Mouse (Mus musculus) stomach, postnatal 0 days (tissue): ENCODE data around the gene Magi2.

Experiments used
- CTCF ChIP-seq: IDR thresholded peaks from 2 replicates; pipeline ENCODE4 v1.5.1; 2016; ENCODE audit warnings: antibody characterized with exemption, low read depth, mild to moderate bottlenecking, moderate library complexity
- EP300 ChIP-seq: optimal IDR thresholded peaks from 2 replicates; pipeline ENCODE3; 2016; ENCODE audit warnings: antibody characterized with exemption

DNA sequence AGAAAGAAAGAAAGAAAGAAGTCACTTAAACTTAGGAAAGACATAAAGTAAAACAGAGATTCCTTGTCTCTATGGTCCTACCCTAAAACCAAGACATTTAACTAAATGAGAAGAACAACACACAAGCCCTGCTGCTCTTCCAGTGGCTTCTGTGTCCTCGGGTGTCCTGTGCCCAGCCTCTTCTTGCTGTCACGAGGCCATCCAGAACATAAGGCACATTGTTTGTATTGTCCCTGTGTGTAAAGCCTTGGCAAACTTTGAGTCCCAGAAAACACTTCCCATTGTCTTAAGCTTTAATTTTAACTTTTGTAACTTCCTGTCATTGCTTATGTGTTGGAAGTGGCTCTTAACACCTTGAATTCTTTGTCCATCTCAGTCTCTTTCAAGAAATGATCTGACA lies 1348.0 kb downstream of the Magi2 start:
- TF ChIP-seq CTCF: no peak
- TF ChIP-seq EP300: no peak
